Mouse (Mus musculus) cerebellum, postnatal 10 days (tissue): ENCODE data around the gene Tesmin.
A peak's percentile ranks its signal among the peaks of the same experiment; 100 is the strongest.

Experiments used
- DNase-seq, 2 experiments: peaks; one replicate each; pipeline ENCODE4 v3.0.0; 2021; ENCODE audit warnings: mixed read lengths in 2 of 2

The Tesmin gene

GRCm38 (mm10) chr19:3394216-3394615, 5.6 kb downstream of the Tesmin start:
- DNase-seq = no peak

GRCm38 (mm10) chr19:3400057-3400456, 11.4 kb downstream of the Tesmin start:
- DNase-seq = no peak

GRCm38 (mm10) chr19:3401504-3401903, 12.8 kb downstream of the Tesmin start:
- no peak for DNase-seq

- peak; percentile 77 to 82 for DNase-seq
Measured at GRCm38 (mm10) chr19:3401943-3402342, 13.3 kb downstream of the Tesmin start.

GRCm38 (mm10) chr19:3402390-3402789, 13.7 kb downstream of the Tesmin start:
- no peak for DNase-seq

GRCm38 (mm10) chr19:3404030-3404429, 15.4 kb downstream of the Tesmin start:
- no peak for DNase-seq

- peak; percentile 55 to 64 for DNase-seq
Measured at GRCm38 (mm10) chr19:3405531-3406281, 17.0 kb downstream of the Tesmin start.

GRCm38 (mm10) chr19:3414268-3414733, 25.6 kb downstream of the Tesmin start, which contains the start of gene Gal:
Gene Gal, minus strand, starts transcription at chr19:3414544.
- DNase-seq = peak; percentile 34

- peak; percentile 45 to 53 for DNase-seq
Measured at GRCm38 (mm10) chr19:3419251-3419650, 30.6 kb downstream of the Tesmin start.

GRCm38 (mm10) chr19:3422488-3422887, 33.8 kb downstream of the Tesmin start:
- DNase-seq = peak; percentile 63 to 64

GRCm38 (mm10) chr19:3422981-3423380, 34.3 kb downstream of the Tesmin start:
- no peak for DNase-seq

- no peak for DNase-seq
Measured at GRCm38 (mm10) chr19:3424214-3424613, 35.6 kb downstream of the Tesmin start.

GRCm38 (mm10) chr19:3428057-3428830, 39.6 kb downstream of the Tesmin start:
- peak; percentile 80 to 87 for DNase-seq

- DNase-seq = peak; percentile 69 to 79
Measured at GRCm38 (mm10) chr19:3429156-3429816, 40.6 kb downstream of the Tesmin start.

GRCm38 (mm10) chr19:3431066-3431465, 42.4 kb downstream of the Tesmin start:
- no peak for DNase-seq

- no peak for DNase-seq
Measured at GRCm38 (mm10) chr19:3431969-3432368, 43.3 kb downstream of the Tesmin start.

GRCm38 (mm10) chr19:3434124-3434523, 45.5 kb downstream of the Tesmin start:
- DNase-seq = no peak

GRCm38 (mm10) chr19:3434641-3435040, 46.0 kb downstream of the Tesmin start:
- no peak for DNase-seq

GRCm38 (mm10) chr19:3435824-3436223, 47.2 kb downstream of the Tesmin start:
- no peak for DNase-seq

- peak; percentile 55 to 71 for DNase-seq
Measured at GRCm38 (mm10) chr19:3436840-3437239, 48.2 kb downstream of the Tesmin start.

- peak in 1 of 2 experiments; percentile 40 for DNase-seq
Measured at GRCm38 (mm10) chr19:3437980-3438379, 49.3 kb downstream of the Tesmin start.

GRCm38 (mm10) chr19:3440667-3441066, 52.0 kb downstream of the Tesmin start:
- DNase-seq = no peak

GRCm38 (mm10) chr19:3441092-3441491, 52.4 kb downstream of the Tesmin start:
- DNase-seq = no peak
